Comparison of ENCODE assay signal across 8 mouse cellular contexts in genomic region chr4:147125326-147125725, GRCm38 (mm10). TPM values are rescaled to one million over a fixed set of nuclear protein-coding genes. Genes with fewer than 3 reads are reported as not detected.
DNase-seq lines count a peak whose midpoint lies in the region; ATAC-seq and TF ChIP-seq lines count a peak whose summit lies in the region.
"Not testable (repeated sequence)": the region's sequence is repeated elsewhere in the genome, so short reads cannot be mapped to it uniquely, and the experiment has no call there.

No protein-coding gene starts in this region.

- peak; percentile 51 for DNase-seq in R1 (ENCODE audit: low read depth, low spot score)
- peak; percentile 44 for DNase-seq in forebrain, embryonic 11.5 days (ENCODE audit: low spot score)
- DNase-seq in intestine, embryonic 14.5 days (ENCODE audit: low spot score); limb, embryonic 11.5 days (ENCODE audit: low spot score); liver, postnatal 0 days: not testable (repeated sequence)

- not testable (repeated sequence) for H3K27ac ChIP-seq in forebrain, embryonic 11.5 days (ENCODE audit: low read depth, low read length); heart, embryonic 14.5 days (replicated peaks in 1 of 2; ENCODE audit: control insufficient read depth in 1 of 2, insufficient read depth in 1 of 2, low read depth in 2 of 2, low read length in 2 of 2); intestine, embryonic 14.5 days (ENCODE audit: low read depth); limb, embryonic 11.5 days (replicated peaks; ENCODE audit: low read depth, low read length); liver, postnatal 0 days (ENCODE audit: low read depth); midbrain, embryonic 16.5 days (ENCODE audit: low read length); stomach, embryonic 16.5 days (ENCODE audit: low read length)

- WGBS in forebrain, embryonic 11.5 days, result 20% methylated on average over 4 of the region's 4 CpGs
- 9% methylated on average over 4 of the region's 4 CpGs for WGBS in heart, embryonic 14.5 days
- 23% methylated on average over 4 of the region's 4 CpGs for WGBS in intestine, embryonic 14.5 days
- WGBS in limb, embryonic 11.5 days, result 15% methylated on average over 4 of the region's 4 CpGs
- WGBS in liver, postnatal 0 days (ENCODE audit: insufficient replicate concordance), result 21% methylated on average over 4 of the region's 4 CpGs
- 19% methylated on average over 4 of the region's 4 CpGs for WGBS in midbrain, embryonic 16.5 days
- WGBS in stomach, embryonic 16.5 days, result 19% methylated on average over 4 of the region's 4 CpGs

- H3K4me1 ChIP-seq in forebrain, embryonic 11.5 days (replicated peaks; ENCODE audit: control insufficient read depth, insufficient read depth, low read length); heart, embryonic 14.5 days (ENCODE audit: control insufficient read depth in 2 of 2, insufficient read depth in 2 of 2, low read length in 2 of 2); intestine, embryonic 14.5 days (replicated peaks; ENCODE audit: control insufficient read depth, insufficient read depth, low read length); limb, embryonic 11.5 days (ENCODE audit: control insufficient read depth, insufficient read depth, low read length); liver, postnatal 0 days (ENCODE audit: insufficient read depth); midbrain, embryonic 16.5 days (ENCODE audit: control insufficient read depth, insufficient read depth, low read length); stomach, embryonic 16.5 days (ENCODE audit: control insufficient read depth, insufficient read depth, low read length): not testable (repeated sequence)

- H3K9ac ChIP-seq in forebrain, embryonic 11.5 days (ENCODE audit: low read length), result peak overlapping the region; percentile 85
- H3K9ac ChIP-seq in heart, embryonic 14.5 days (ENCODE audit: low read length), result peak overlapping the region; percentile 85
- peak overlapping the region; percentile 68 for H3K9ac ChIP-seq in intestine, embryonic 14.5 days (ENCODE audit: low read length)
- peak overlapping the region; percentile 97 for H3K9ac ChIP-seq in limb, embryonic 11.5 days (ENCODE audit: low read length)
- H3K9ac ChIP-seq in liver, postnatal 0 days (replicated peaks), result peak overlapping the region; percentile 64
- H3K9ac ChIP-seq in midbrain, embryonic 16.5 days (ENCODE audit: low read depth, low read length), result peak overlapping the region; percentile 88; the same call in 1 of the 2 replicates
- peak overlapping the region; percentile 80 for H3K9ac ChIP-seq in stomach, embryonic 16.5 days (ENCODE audit: low read length)

- not testable (repeated sequence) for TF ChIP-seq EP300 in liver, postnatal 0 days (IDR thresholded peaks at IDR 0.05; ENCODE audit: low read depth)

- ATAC-seq in forebrain, embryonic 11.5 days (replicated peaks; ENCODE audit: low FRiP score); heart, embryonic 14.5 days (ENCODE audit: insufficient number of reproducible peaks, insufficient read depth, low FRiP score, low read depth); intestine, embryonic 14.5 days (replicated peaks; ENCODE audit: low FRiP score, low TSS enrichment, low read depth); limb, embryonic 11.5 days (ENCODE audit: insufficient number of reproducible peaks, low FRiP score, low TSS enrichment, low read depth); liver, postnatal 0 days; stomach, embryonic 16.5 days (ENCODE audit: insufficient read depth, low FRiP score): not testable (repeated sequence)
- ATAC-seq in midbrain, embryonic 16.5 days, result 0 out of 2 replicates have a peak, but pooled peaks have one; percentile 32

- H3K4me2 ChIP-seq in forebrain, embryonic 11.5 days (ENCODE audit: low read depth, low read length, severe bottlenecking), result peak overlapping the region; percentile 85
- H3K4me2 ChIP-seq in heart, embryonic 14.5 days (ENCODE audit: low read length), result peak overlapping the region; percentile 93
- peak overlapping the region; percentile 75 for H3K4me2 ChIP-seq in intestine, embryonic 14.5 days (ENCODE audit: low read length)
- peak overlapping the region; percentile 90 for H3K4me2 ChIP-seq in limb, embryonic 11.5 days (ENCODE audit: low read depth, severe bottlenecking)
- H3K4me2 ChIP-seq in liver, postnatal 0 days (ENCODE audit: low read depth, low read length), result peak overlapping the region; percentile 84
- peak overlapping the region; percentile 79 for H3K4me2 ChIP-seq in midbrain, embryonic 16.5 days (ENCODE audit: low read length)
- H3K4me2 ChIP-seq in stomach, embryonic 16.5 days (ENCODE audit: low read depth, low read length), result peak overlapping the region; percentile 91

- H3K9me3 ChIP-seq in forebrain, embryonic 11.5 days (ENCODE audit: control insufficient read depth, low read length); limb, embryonic 11.5 days (ENCODE audit: control insufficient read depth, low read length); liver, postnatal 0 days (ENCODE audit: low read length): not testable (repeated sequence)
- peaks cover 20% of the 10 kb centered on the region for H3K9me3 ChIP-seq in heart, embryonic 14.5 days (ENCODE audit: control insufficient read depth, low read length)
- peaks cover 21% of the 10 kb centered on the region for H3K9me3 ChIP-seq in intestine, embryonic 14.5 days (ENCODE audit: control insufficient read depth, low read length)
- peaks cover 22% of the 10 kb centered on the region for H3K9me3 ChIP-seq in midbrain, embryonic 16.5 days (replicated peaks; ENCODE audit: control insufficient read depth, low read length, poor library complexity, severe bottlenecking)
- peaks cover 10% of the 10 kb centered on the region; the same call in 1 of the 2 replicates for H3K9me3 ChIP-seq in stomach, embryonic 16.5 days (replicated peaks; ENCODE audit: control insufficient read depth, low read length)

- not testable (repeated sequence) for H3K36me3 ChIP-seq in forebrain, embryonic 11.5 days (ENCODE audit: control insufficient read depth, insufficient read depth, low read length); heart, embryonic 14.5 days (ENCODE audit: control insufficient read depth, insufficient read depth, low read length); intestine, embryonic 14.5 days (ENCODE audit: control insufficient read depth, insufficient read depth, low read length); limb, embryonic 11.5 days (ENCODE audit: control insufficient read depth, insufficient read depth, low read length); liver, postnatal 0 days (replicated peaks; ENCODE audit: insufficient read depth, low read length); midbrain, embryonic 16.5 days (ENCODE audit: control insufficient read depth, insufficient read depth, low read length); stomach, embryonic 16.5 days (ENCODE audit: control insufficient read depth, insufficient read depth, low read length)

- not testable (repeated sequence) for TF ChIP-seq CTCF in liver, postnatal 0 days (IDR thresholded peaks at IDR 0.05; ENCODE audit: low read depth)

- H3K27me3 ChIP-seq in forebrain, embryonic 11.5 days (ENCODE audit: control insufficient read depth, insufficient read depth, low read length); heart, embryonic 14.5 days (ENCODE audit: control insufficient read depth, insufficient read depth, low read length); intestine, embryonic 14.5 days (replicated peaks; ENCODE audit: control insufficient read depth, insufficient read depth, low read length); limb, embryonic 11.5 days (ENCODE audit: control insufficient read depth, insufficient read depth, low read length); liver, postnatal 0 days (ENCODE audit: insufficient read depth, low read length); midbrain, embryonic 16.5 days (ENCODE audit: control insufficient read depth, insufficient read depth, low read depth, low read length); stomach, embryonic 16.5 days (ENCODE audit: control insufficient read depth, insufficient read depth, low read length): not testable (repeated sequence)

- peak overlapping the region; percentile 53 for H3K4me3 ChIP-seq in forebrain, embryonic 11.5 days (ENCODE audit: low read depth, low read length)
- peak overlapping the region; percentile 53 to 66 for H3K4me3 ChIP-seq in heart, embryonic 14.5 days (ENCODE audit: control insufficient read depth in 1 of 2, insufficient read depth in 1 of 2, low read depth in 1 of 2, low read length in 2 of 2)
- H3K4me3 ChIP-seq in intestine, embryonic 14.5 days (ENCODE audit: low read depth, low read length), result peak overlapping the region; percentile 50
- peak overlapping the region; percentile 72 for H3K4me3 ChIP-seq in limb, embryonic 11.5 days (ENCODE audit: low read depth, low read length)
- peak overlapping the region; percentile 61 for H3K4me3 ChIP-seq in liver, postnatal 0 days (ENCODE audit: low read depth, low read length)
- H3K4me3 ChIP-seq in midbrain, embryonic 16.5 days (ENCODE audit: low read depth, low read length), result peak overlapping the region; percentile 62
- peak overlapping the region; percentile 58 for H3K4me3 ChIP-seq in stomach, embryonic 16.5 days (replicated peaks; ENCODE audit: low read length)

RNA-seq across cellular contexts. Expression of gene Zfp991, which starts 6.5 kb away (rescaled TPM):
- polyA plus RNA-seq in forebrain, embryonic 11.5 days (2014; fragmentation: Nextera tagmentation; extraction: Ambion mirVana), result 6.4 and 7.6 TPM in 2 replicates
- 5.3 and 8.5 TPM in 2 replicates for polyA plus RNA-seq in heart, embryonic 14.5 days (2014; fragmentation: Nextera tagmentation; extraction: Ambion mirVana)
- polyA plus RNA-seq in intestine, embryonic 14.5 days (2014; fragmentation: Nextera tagmentation; extraction: Ambion mirVana), result 9.6 and 10.1 TPM in 2 replicates
- 10.8 and 12.3 TPM in 2 replicates for polyA plus RNA-seq in limb, embryonic 11.5 days (2014; fragmentation: Nextera tagmentation; extraction: Ambion mirVana)
- 2.0 and 2.2 TPM in 2 replicates for polyA plus RNA-seq in liver, postnatal 0 days (2015; fragmentation: Nextera tagmentation; extraction: Ambion mirVana)
- 3.8 TPM in 2 replicates for polyA plus RNA-seq in midbrain, embryonic 16.5 days (2015; fragmentation: Nextera tagmentation; extraction: Ambion mirVana)
- polyA plus RNA-seq in stomach, embryonic 16.5 days (2015; fragmentation: Nextera tagmentation; extraction: Ambion mirVana), result 5.2 and 6.7 TPM in 2 replicates
